Mouse (Mus musculus) limb, embryonic 10.5 days (tissue): ENCODE data around the gene Mgll. TPM values are rescaled to one million over a fixed set of nuclear protein-coding genes. Genes with fewer than 3 reads are reported as not detected.
A peak's percentile ranks its signal among the peaks of the same experiment; 100 is the strongest.

ENCODE experiments used
- DNase-seq: peaks from one replicate; pipeline ENCODE4 v3.0.0-alpha.2; 2017; ENCODE audit warnings: low spot score
- H3K27ac ChIP-seq: fragments of 300-500 bp; sonication (generic); 2 replicates; pipeline ENCODE4 v1.5.1; 2016; ENCODE audit warnings: mild to moderate bottlenecking
- H3K27me3 ChIP-seq: fragments of 300-500 bp; sonication (generic); 2 replicates; pipeline ENCODE4 v1.6.1; 2016; ENCODE audit warnings: low read depth, mild to moderate bottlenecking; ENCODE audit not compliant: poor library complexity, severe bottlenecking
- H3K36me3 ChIP-seq: fragments of 300-500 bp; sonication (generic); 2 replicates; pipeline ENCODE4 v1.6.1; 2016; ENCODE audit warnings: mild to moderate bottlenecking, moderate library complexity
- H3K4me1 ChIP-seq: fragments of 300-500 bp; sonication (generic); 2 replicates; pipeline ENCODE4 v1.6.1; 2016
- H3K4me3 ChIP-seq: fragments of 300-500 bp; sonication (generic); 2 replicates; pipeline ENCODE4 v1.5.1; 2016; ENCODE audit warnings: mild to moderate bottlenecking, moderate library complexity
- H3K9me3 ChIP-seq: fragments of 300-500 bp; sonication (generic); replicated peaks from 2 replicates; pipeline ENCODE4 v1.6.1; 2016; ENCODE audit warnings: mild to moderate bottlenecking
- WGBS: fragments of 180-500 bp; shearing (Covaris S2); methylation state at CpG from one replicate; pipeline ENCODE4 v1.1.7; 2016; 5-methylcytosine and 5-hydroxymethylcytosine counted together
- polyA plus RNA-seq: library from polyadenylated mRNA; unstranded; fragments of >200 nt; fragmentation: Nextera tagmentation; extraction: Ambion mirVana; gene quantifications from 2 replicates; pipeline ENCODE4 v1.2.1, GENCODE M21; 2016

Gene Mgll
- polyA plus RNA-seq, 1 experiment from 2014 or later: 3.3 TPM

DNA sequence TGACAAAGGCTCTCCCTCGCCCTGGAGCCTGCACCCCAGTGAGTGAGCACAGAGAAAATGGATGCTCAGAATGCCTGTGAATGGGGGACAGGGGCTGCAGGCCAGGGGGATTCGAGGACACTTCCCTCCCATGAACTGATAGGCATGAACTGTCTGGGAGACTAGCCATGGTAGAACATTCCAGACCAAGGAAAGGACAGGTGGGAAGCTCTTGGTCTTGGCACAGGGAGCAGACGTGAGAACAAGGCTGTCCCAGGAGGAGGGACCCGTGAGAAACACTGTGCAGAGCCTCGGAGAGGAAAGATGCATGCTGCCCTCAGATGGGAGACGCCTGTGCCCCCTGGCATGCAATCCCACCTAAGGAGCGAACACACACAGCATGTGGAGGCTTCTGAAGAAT, 100.0 kb downstream of the Mgll start:
- H3K4me3 ChIP-seq: no peak overlapping the region
- WGBS: 74% methylated on average over 7 of the region's 7 CpGs

DNA sequence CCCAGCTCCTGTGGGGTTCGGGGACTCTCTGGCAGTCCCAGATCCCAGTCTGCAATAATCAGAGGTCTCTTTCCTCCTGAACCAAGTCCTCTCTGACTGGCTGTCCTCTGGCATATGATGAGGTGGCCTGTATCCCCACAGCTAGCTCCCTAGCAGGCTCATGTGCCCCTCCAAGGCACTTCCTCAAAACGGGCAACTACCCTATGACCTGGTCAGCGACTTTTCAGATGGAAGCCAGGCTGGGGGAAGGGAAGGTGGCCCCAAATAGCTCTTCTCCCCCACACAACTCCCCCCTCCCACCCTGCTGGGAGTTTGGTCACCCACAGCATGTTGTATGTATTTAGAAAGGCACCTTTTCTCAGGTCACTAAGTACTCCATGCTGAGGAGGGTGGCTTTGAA, 101.9 kb downstream of the Mgll start:
- H3K4me3 ChIP-seq: no peak overlapping the region
- H3K36me3 ChIP-seq: no peaks in the 10 kb centered on the region
- 0 out of 2 replicates have a peak, but pooled peaks cover 6% of the 10 kb centered on the region for H3K27me3 ChIP-seq
- DNase-seq: no peak
- no peaks in the 10 kb centered on the region for H3K9me3 ChIP-seq
- WGBS: 54% methylated on average over 3 of the region's 3 CpGs
- no peak overlapping the region for H3K27ac ChIP-seq
- H3K4me1 ChIP-seq: peaks cover 21% of the 10 kb centered on the region

More for the DNA sequence above, 100.0 kb downstream of the Mgll start:
- no peak for DNase-seq
- H3K4me1 ChIP-seq: peaks cover 31% of the 10 kb centered on the region
- no peaks in the 10 kb centered on the region for H3K9me3 ChIP-seq
- no peaks in the 10 kb centered on the region for H3K36me3 ChIP-seq
- no peak overlapping the region for H3K27ac ChIP-seq
- 0 out of 2 replicates have a peak, but pooled peaks cover 6% of the 10 kb centered on the region for H3K27me3 ChIP-seq

DNA sequence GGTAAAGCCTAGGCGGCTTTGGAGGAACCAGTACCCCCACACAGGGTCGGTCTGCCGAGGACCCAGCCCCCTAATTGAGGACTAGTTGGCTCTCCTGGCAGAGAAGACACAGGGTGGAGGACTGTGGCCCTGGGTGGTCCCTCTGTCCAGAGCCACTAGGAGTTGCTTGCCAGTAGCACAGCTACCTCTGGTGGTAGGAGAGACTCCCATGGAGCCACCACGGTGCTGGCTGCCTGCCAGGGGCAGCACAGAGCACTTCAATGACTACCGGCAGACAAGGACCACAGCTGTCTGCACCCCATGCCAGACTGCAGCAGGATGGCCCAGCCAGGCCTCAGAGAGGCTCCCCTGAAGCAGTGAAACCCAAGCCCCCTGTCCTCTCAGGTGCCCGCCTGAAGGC, 102.3 kb downstream of the Mgll start:
- 0 out of 2 replicates have a peak, but pooled peaks cover 6% of the 10 kb centered on the region for H3K27me3 ChIP-seq
- no peak overlapping the region for H3K4me3 ChIP-seq
- peak; percentile 58 for DNase-seq
- WGBS: 33% methylated on average over 6 of the region's 6 CpGs
- H3K9me3 ChIP-seq: no peaks in the 10 kb centered on the region
- peak overlapping the region; percentile 19 for H3K27ac ChIP-seq
- peaks cover 19% of the 10 kb centered on the region for H3K4me1 ChIP-seq
- H3K36me3 ChIP-seq: no peaks in the 10 kb centered on the region

DNA sequence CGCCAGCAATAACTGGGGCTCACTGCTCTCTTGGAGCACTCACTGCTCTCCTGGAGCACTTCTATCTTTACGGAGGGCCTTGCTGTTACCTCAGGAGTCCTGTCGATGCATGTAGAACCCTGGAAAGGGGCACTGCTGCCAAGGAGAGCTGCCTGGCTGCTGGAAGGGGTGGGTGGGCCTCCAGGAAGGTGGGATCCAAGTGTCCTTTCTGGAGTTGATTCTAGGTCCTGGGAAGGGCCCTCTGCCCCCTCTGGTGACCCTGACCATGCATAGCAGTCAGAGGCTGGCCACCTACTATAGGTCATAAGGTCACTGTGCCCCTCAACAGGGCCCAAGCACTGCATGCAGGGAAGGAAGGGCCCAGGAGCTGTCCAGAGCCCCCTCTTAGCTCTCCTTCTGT, 102.8 kb downstream of the Mgll start:
- H3K36me3 ChIP-seq: no peaks in the 10 kb centered on the region
- H3K4me3 ChIP-seq: no peak overlapping the region
- H3K4me1 ChIP-seq: peaks cover 19% of the 10 kb centered on the region
- WGBS: 71% methylated on average over 3 of the region's 3 CpGs
- 0 out of 2 replicates have a peak, but pooled peaks cover 6% of the 10 kb centered on the region for H3K27me3 ChIP-seq
- peak overlapping the region; percentile 19 for H3K27ac ChIP-seq
- no peaks in the 10 kb centered on the region for H3K9me3 ChIP-seq
- no peak for DNase-seq

DNA sequence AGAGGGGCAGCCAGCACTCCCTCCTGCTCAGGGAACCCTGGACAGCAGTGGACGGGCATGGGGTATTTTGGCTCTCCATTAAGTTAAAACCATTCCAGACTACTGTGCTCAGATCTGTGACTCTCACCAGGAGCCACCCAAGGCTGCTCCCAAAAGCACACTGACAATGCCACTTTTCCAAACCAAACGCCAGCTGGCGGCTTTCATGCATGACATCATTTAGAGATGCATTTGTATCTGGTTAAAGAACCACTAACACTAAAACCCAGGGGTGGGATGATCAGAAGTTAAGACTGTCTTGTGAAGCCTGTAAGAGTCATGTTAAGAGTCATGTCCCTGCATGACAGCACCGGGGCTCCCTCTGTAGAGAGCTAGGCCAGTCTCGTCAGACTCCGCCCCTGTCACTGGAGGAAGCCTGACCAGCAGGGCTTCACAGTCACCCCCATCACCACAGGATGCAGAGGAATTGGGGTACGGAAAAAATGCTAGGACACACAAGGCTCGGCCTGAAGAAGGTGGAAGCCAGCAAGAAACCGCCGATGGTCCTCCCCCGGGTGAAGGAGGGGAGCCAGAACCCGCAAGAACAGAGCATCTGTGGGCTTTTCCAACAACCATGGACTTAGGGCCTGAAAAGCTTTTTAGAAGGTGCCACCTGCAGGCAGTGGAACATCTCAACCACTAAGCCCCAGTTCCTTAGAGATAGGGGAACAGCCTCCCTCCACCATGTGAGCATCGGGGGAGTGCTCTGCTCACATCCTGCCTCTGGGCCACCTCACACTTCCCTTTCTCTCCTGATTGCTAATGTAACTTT, 103.4 kb downstream of the Mgll start:
- Histone ChIP-seq H3K4me3 (no peak overlapping the region), H3K36me3 (no peaks in the 10 kb centered on the region), H3K27me3 (0 out of 2 replicates have a peak, but pooled peaks cover 6% of the 10 kb centered on the region), H3K9me3 (no peaks in the 10 kb centered on the region), H3K27ac (no peak overlapping the region; the same call in 1 of the 2 replicates), H3K4me1 (peaks cover 19% of the 10 kb centered on the region)
- DNase-seq: no peak
- WGBS: 63% methylated on average over 13 of the region's 13 CpGs

DNA sequence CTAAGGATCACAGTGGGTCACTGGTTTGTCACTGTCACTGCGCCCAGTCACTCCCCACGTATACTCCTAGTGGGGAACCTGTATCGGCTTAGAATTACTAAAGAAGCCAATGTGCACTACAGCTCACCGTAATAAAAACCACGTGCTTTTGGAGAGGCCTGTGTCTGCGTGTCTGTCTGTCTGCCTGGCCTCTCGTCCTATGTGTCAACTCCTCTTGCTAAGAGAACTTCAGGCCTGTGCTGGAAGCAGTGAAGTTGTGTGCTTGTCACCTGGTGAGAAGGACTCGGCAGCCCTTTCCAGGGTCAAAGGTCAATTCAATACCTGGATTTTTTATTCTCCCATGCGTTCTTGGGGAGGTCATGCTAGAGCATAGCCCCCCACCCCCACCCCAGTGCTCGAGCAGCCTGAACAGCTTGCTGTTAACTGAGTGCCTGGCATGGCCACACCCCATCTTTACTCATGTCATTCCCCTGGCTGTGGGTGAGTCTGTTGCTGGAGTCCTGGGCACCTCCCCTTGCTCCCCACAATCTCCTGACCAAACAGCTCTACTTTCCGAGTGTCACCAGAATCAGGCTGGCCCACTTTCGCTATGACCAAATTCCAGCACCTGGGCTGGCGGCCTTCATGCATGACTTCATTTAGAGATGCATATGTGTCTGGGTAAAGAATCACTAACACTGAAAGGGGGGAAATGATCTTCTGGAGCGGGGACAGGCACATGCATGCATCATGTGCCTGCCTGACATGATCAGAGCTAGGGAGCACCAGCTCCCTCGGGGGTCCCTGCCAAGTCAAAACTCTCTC, 104.2 kb downstream of the Mgll start:
- no peak overlapping the region for H3K4me3 ChIP-seq
- H3K4me1 ChIP-seq: peaks cover 20% of the 10 kb centered on the region
- 0 out of 2 replicates have a peak, but pooled peaks cover 6% of the 10 kb centered on the region for H3K27me3 ChIP-seq
- no peaks in the 10 kb centered on the region for H3K9me3 ChIP-seq
- H3K36me3 ChIP-seq: no peaks in the 10 kb centered on the region
- H3K27ac ChIP-seq: no peak overlapping the region
- DNase-seq: no peak
- 61% methylated on average over 15 of the region's 15 CpGs for WGBS

DNA sequence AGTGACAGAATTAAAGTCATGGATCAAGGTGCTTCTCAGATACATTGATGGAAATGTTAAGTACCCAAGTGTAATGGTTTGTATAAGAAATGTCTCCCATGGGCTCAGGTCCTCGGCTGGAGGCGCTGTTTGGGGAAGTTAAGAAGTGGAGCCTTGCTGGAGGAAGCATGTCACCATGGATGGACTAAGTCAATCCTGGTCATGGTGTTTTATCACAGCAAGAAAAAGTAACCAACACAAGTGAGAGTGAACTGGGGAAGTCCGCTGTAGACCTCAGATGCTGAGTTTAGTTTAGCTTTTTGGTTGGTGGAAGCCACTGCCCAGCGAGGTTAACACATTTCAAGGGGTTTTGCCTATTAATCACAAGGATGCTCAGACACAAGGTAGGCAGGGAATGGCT, 105.4 kb downstream of the Mgll start:
- no peaks in the 10 kb centered on the region for H3K27me3 ChIP-seq
- no peak overlapping the region for H3K4me3 ChIP-seq
- peaks cover 22% of the 10 kb centered on the region for H3K4me1 ChIP-seq
- no peak overlapping the region for H3K27ac ChIP-seq
- no peak for DNase-seq
- H3K36me3 ChIP-seq: no peaks in the 10 kb centered on the region
- no peaks in the 10 kb centered on the region for H3K9me3 ChIP-seq
- WGBS: 87% methylated on average over 4 of the region's 4 CpGs

DNA sequence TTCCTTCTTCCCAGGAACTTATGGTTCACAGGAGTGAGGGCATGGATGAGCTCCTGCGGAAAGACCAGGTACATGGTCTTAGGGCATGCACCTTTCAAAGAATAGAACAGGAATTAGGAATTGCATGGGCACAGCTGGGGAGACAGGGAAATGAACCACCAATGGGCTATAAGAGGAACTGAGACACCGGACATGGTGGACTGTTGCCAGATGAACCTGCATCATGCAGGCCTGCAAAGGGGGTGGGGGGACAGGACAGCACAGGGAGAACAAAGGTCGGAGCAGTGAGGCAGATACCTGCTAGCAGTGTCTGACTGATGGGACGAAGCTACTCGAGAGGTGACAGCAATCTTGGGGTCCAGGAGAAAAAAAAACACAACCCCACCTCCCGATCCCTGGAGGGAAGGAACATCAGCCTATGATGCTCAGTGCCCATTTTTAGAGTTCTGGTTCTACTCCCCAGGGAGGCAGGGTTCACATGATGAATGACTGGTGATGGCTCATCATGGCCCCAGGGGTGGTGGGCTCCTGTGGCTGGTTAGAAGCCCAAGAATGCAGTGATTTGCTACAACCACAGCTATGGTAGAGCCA, 106.0 kb downstream of the Mgll start:
- H3K4me1 ChIP-seq: peaks cover 25% of the 10 kb centered on the region

DNA sequence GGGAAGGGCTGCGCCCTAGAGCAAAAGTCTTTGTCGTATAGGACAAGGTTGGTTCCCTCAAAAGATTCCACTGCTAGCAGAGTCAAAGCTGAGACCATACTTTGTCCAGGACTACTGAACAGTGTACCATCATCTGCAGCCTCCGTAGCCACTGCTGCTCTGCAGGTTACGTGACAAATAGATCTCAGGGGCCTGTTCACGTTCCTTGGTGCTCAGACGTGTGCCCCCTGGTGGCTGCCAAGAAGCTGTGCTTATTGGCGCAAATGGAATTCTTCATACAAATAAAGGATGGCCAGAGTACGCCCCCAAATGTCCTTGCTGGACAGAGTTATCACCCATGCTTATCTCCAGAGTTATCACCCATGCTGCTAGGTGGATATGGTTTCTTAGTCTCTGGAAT, 107.2 kb downstream of the Mgll start:
- peak; percentile 82 for DNase-seq
- Histone ChIP-seq H3K9me3 (no peaks in the 10 kb centered on the region), H3K27ac (no peak overlapping the region), H3K4me1 (peaks cover 19% of the 10 kb centered on the region), H3K4me3 (no peak overlapping the region), H3K36me3 (peaks cover 11% of the 10 kb centered on the region), H3K27me3 (no peaks in the 10 kb centered on the region)
- 29% methylated on average over 8 of the region's 8 CpGs for WGBS

More for the DNA sequence above, 106.0 kb downstream of the Mgll start:
- H3K27me3 ChIP-seq: no peaks in the 10 kb centered on the region
- H3K4me3 ChIP-seq: no peak overlapping the region
- 90% methylated on average over 6 of the region's 6 CpGs for WGBS
- no peak for DNase-seq
- no peak overlapping the region for H3K27ac ChIP-seq
- no peaks in the 10 kb centered on the region for H3K36me3 ChIP-seq
- no peaks in the 10 kb centered on the region for H3K9me3 ChIP-seq

DNA sequence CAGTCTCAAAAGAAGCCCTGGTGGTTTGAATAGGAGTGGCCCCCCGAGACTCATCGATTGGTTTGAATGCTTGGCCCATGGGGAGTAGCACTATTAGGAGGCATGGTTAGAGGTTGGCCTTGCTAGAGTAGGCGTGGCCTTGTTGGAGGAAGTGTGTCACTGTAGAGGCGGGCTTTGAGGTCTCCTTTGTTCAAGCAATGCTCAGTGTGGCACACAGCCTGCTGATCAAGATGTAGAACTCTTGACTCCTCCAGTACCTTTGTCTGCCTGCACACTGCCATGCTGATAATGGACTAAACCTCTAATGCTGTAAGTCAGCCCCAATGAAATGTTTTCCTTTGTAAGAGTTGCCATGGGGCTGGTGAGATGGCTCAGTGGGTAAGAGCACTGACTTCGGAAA, 108.5 kb downstream of the Mgll start:
- WGBS: 81% methylated on average over 5 of the region's 5 CpGs
- Histone ChIP-seq H3K4me3 (no peak overlapping the region), H3K36me3 (peaks cover 22% of the 10 kb centered on the region), H3K27ac (peak overlapping the region; percentile 44; the same call in 1 of the 2 replicates), H3K4me1 (peaks cover 10% of the 10 kb centered on the region), H3K9me3 (no peaks in the 10 kb centered on the region), H3K27me3 (no peaks in the 10 kb centered on the region)
- DNase-seq: no peak

DNA sequence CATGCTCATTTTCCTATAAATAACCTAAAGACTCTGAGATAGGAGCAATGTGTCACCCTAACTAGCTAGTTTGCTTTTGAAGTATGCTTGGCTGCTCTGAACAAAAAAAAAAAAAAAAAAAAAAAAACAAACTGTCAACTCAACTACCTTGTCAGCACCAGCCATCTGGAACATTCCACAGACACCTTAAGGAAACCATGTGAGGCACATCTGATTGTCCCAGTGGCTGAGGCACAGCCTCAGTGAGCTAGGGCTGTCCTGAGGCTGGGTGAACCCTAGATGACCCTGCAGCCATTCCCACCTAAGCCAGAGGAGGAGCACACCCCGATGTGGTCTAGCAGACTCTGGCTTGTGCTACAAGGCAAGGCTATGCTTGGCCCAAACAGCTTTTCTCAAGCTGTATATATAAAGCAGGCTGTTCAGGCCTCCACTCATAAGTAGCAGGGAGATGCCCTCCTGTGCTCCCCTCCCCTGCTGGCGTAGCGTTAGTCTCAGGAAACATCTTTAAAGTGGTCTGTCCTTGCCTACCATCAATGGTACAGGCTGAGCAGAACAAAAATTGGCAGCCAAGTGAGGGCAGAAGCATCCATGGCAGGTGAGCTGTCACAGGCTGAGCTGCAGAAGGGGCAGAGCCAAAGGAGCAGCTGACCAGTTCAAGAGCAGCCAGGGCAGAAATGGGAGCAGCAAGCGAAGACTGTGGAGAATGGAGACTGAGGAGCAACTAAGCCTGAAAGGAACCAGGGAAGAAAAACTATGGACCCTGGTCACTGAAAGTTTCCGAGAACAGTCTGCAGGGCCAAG, 109.3 kb downstream of the Mgll start:
- DNase-seq: no peak
- no peaks in the 10 kb centered on the region for H3K27me3 ChIP-seq
- WGBS: 86% methylated on average over 5 of the region's 5 CpGs
- no peak overlapping the region for H3K4me3 ChIP-seq
- H3K4me1 ChIP-seq: peaks cover 10% of the 10 kb centered on the region; the same call in 1 of the 2 replicates
- peaks cover 31% of the 10 kb centered on the region for H3K36me3 ChIP-seq
- peak overlapping the region; percentile 19; the same call in 1 of the 2 replicates for H3K27ac ChIP-seq
- no peaks in the 10 kb centered on the region for H3K9me3 ChIP-seq

DNA sequence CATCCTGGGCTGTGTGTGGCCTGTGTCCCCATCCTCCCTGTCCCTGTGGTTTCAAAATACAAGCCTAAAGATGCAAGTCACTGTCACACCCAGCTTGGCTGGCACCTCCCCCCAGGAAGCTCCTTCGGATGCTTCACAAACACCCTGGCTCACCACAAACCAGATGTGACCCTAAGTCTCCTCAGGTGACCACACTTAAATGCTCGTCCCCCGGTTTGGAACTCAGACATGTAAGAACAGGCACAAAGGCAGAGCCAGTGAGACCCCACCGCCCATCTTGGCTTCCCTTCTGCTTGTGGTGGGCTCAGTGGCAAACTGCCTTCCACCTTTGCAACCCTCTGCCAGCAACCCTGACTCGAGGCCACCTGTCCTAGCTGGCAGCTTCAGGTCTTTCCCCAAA, 110.8 kb downstream of the Mgll start:
- 62% methylated on average over 5 of the region's 5 CpGs for WGBS
- H3K9me3 ChIP-seq: no peaks in the 10 kb centered on the region
- H3K27ac ChIP-seq: no peak overlapping the region
- H3K36me3 ChIP-seq: peaks cover 43% of the 10 kb centered on the region
- H3K27me3 ChIP-seq: no peaks in the 10 kb centered on the region
- H3K4me1 ChIP-seq: peaks cover 10% of the 10 kb centered on the region; the same call in 1 of the 2 replicates
- H3K4me3 ChIP-seq: no peak overlapping the region
- no peak for DNase-seq
